Mouse (Mus musculus) bone marrow macrophage, adult 2 months (primary cell): Measurements from ENCODE around the gene Csnk2b.

Experiments used
- CTCF ChIP-seq: IDR thresholded peaks from 2 replicates; pipeline ENCODE4 v1.5.1; 2012; ENCODE audit warnings: low read depth, mild to moderate bottlenecking, low read length, moderate library complexity
- POLR2A ChIP-seq: IDR thresholded peaks from 2 replicates; pipeline ENCODE4 v1.6.1; 2012; ENCODE audit warnings: mild to moderate bottlenecking, low read depth, low read length, borderline replicate concordance

GRCm38 (mm10) chr17:35092403-35093198 is 29.3 kb downstream of the Csnk2b start:
- TF ChIP-seq CTCF, result no peak
- no peak for TF ChIP-seq POLR2A
